Mouse (Mus musculus) heart, embryonic 14.5 days (tissue): ENCODE results near the gene Tecpr1. TPM values are rescaled to one million over a fixed set of nuclear protein-coding genes. Genes with fewer than 3 reads are reported as not detected.

Experiments used
- ATAC-seq: fragments of 200-750 bp; cut with Nextera tagmentation; 2 replicates; pipeline ENCODE4 v1.8.0; 2017; ENCODE audit warnings: low read depth, moderate TSS enrichment; ENCODE audit not compliant: insufficient number of reproducible peaks, insufficient read depth, low FRiP score
- H3K27ac ChIP-seq, 2 experiments: fragments of 200-500 bp in 1 of 2; fragments of 300-500 bp in 1 of 2; sonication (generic) in 1 of 2; replicated peaks in 1 of 2; 2 replicates each; pipeline ENCODE4 v1.5.1; 2012 to 2014; ENCODE audit warnings: low read depth in 2 of 2, low read length in 2 of 2, control low read depth in 1 of 2, mild to moderate bottlenecking in 1 of 2, mixed read lengths in 1 of 2; ENCODE audit not compliant: control insufficient read depth in 1 of 2, insufficient read depth in 1 of 2
- H3K27me3 ChIP-seq: fragments of 300-500 bp; sonication (generic); 2 replicates; pipeline ENCODE4 v1.6.1; 2014; ENCODE audit warnings: mild to moderate bottlenecking, low read length, control low read depth; ENCODE audit not compliant: control insufficient read depth, insufficient read depth
- H3K36me3 ChIP-seq: fragments of 300-500 bp; sonication (generic); 2 replicates; pipeline ENCODE4 v1.6.1; 2014; ENCODE audit warnings: mild to moderate bottlenecking, control low read depth, low read length, mixed read lengths; ENCODE audit not compliant: control insufficient read depth, insufficient read depth
- H3K4me1 ChIP-seq, 2 experiments: fragments of 200-500 bp in 1 of 2; fragments of 300-500 bp in 1 of 2; sonication (generic) in 1 of 2; 2 replicates each; pipeline ENCODE4 v1.6.1; 2012 to 2014; ENCODE audit warnings: low read length in 2 of 2, control low read depth in 1 of 2, mixed read lengths in 1 of 2; ENCODE audit not compliant: control insufficient read depth in 2 of 2, insufficient read depth in 2 of 2
- H3K4me2 ChIP-seq: fragments of 300-500 bp; sonication (generic); 2 replicates; pipeline ENCODE4 v1.6.1; 2014; ENCODE audit warnings: mild to moderate bottlenecking, low read length
- H3K4me3 ChIP-seq, 2 experiments: fragments of 200-500 bp in 1 of 2; fragments of 300-500 bp in 1 of 2; sonication (generic) in 1 of 2; 2 replicates each; pipeline ENCODE4 v1.5.1; 2012 to 2014; ENCODE audit warnings: low read length in 2 of 2, mild to moderate bottlenecking in 2 of 2, control low read depth in 1 of 2, low read depth in 1 of 2, moderate library complexity in 1 of 2; ENCODE audit not compliant: control insufficient read depth in 1 of 2, insufficient read depth in 1 of 2
- H3K9ac ChIP-seq: fragments of 300-500 bp; sonication (generic); 2 replicates; pipeline ENCODE4 v1.6.1; 2014; ENCODE audit warnings: mild to moderate bottlenecking, low read length
- H3K9me3 ChIP-seq: fragments of 300-500 bp; sonication (generic); 2 replicates; pipeline ENCODE4 v1.6.1; 2016; ENCODE audit warnings: low read length, control low read depth; ENCODE audit not compliant: control insufficient read depth
- WGBS: fragments of 180-500 bp; shearing (Covaris S2); extraction: QIAGEN DNeasy Blood & Tissue Kit; methylation state at CpG from one replicate; pipeline ENCODE4 v1.1.7; 2014; 5-methylcytosine and 5-hydroxymethylcytosine counted together
- polyA plus RNA-seq: library from polyadenylated mRNA; unstranded; fragments of >200 nt; fragmentation: Nextera tagmentation; extraction: Ambion mirVana; gene quantifications from 2 replicates; pipeline ENCODE4 v1.2.1, GENCODE M21; 2014

Tecpr1 gene
- polyA plus RNA-seq, 1 experiment from 2014 or later: 14.4 TPM

DNA sequence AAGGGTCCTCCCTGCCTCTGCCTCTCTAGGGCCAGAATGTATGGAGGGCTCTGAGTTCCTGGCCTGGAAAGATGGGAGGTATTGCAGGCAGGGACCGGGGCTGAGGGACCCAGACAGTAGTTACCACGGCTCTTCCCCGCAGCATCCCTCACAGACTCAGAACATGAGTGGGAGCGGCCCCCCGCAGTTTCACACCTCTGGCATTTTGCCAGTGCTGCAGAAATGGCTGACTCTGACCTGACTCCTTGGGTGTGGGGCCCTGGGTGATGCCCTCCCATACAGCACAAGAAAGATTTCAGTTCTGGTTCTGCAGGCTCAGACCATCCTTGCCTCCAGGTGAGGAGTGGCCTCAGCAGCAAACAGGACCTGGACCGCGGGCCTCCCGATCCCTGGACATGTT is 27.8 kb downstream of the Tecpr1 start:
- ATAC-seq: no peak
- 83% methylated on average over 8 of the region's 8 CpGs for WGBS
- Histone ChIP-seq H3K27ac (no peak overlapping the region), H3K9me3 (no peaks in the 10 kb centered on the region), H3K4me1 (peaks cover 0 to 4% of the 10 kb centered on the region in 2 experiments; a peak in 3 of 4 replicates), H3K4me2 (no peak overlapping the region), H3K4me3 (no peak overlapping the region), H3K27me3 (no peaks in the 10 kb centered on the region), H3K36me3 (peaks cover 7% of the 10 kb centered on the region; the same call in 1 of the 2 replicates), H3K9ac (no peak overlapping the region)

GRCm38 (mm10) chr5:144194416-144194815 is 29.0 kb downstream of the Tecpr1 start:
- no peak overlapping the region for H3K4me3 ChIP-seq
- H3K4me2 ChIP-seq: no peak overlapping the region
- H3K9me3 ChIP-seq: no peaks in the 10 kb centered on the region
- no peak overlapping the region for H3K27ac ChIP-seq
- peaks cover 3 to 16% of the 10 kb centered on the region in 2 experiments for H3K4me1 ChIP-seq
- H3K27me3 ChIP-seq: no peaks in the 10 kb centered on the region
- H3K36me3 ChIP-seq: peaks cover 3% of the 10 kb centered on the region; the same call in 1 of the 2 replicates
- WGBS: 86% methylated on average over 7 of the region's 7 CpGs
- H3K9ac ChIP-seq: no peak overlapping the region
- no peak for ATAC-seq

DNA sequence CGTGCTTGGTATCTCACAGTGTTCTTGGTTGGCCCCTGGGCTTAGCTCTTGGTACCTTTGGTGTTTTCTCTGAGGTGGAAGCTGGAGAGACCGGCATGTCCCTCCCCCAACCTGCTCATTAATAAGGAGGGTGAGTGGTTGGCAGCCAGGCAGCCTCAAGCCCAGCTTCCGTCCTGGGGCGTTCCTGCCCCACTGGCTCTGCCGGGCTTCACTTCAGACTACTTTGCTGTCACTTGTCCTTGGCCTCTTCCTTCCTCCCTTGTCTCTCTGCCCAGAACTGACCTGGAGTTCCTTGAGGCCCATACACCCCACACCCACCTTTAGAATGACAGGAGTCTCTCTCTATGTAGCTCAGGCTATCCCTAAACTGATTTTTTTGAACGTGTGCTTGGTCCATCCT is 30.7 kb downstream of the Tecpr1 start:
- no peak overlapping the region for H3K4me2 ChIP-seq
- H3K9me3 ChIP-seq: no peaks in the 10 kb centered on the region
- H3K4me3 ChIP-seq: no peak overlapping the region
- peaks cover 5% of the 10 kb centered on the region for H3K36me3 ChIP-seq
- no peak overlapping the region for H3K9ac ChIP-seq
- 76% methylated on average over 6 of the region's 6 CpGs for WGBS
- no peak overlapping the region for H3K27ac ChIP-seq
- peaks cover 8 to 20% of the 10 kb centered on the region in 2 experiments for H3K4me1 ChIP-seq
- no peaks in the 10 kb centered on the region for H3K27me3 ChIP-seq
- no peak for ATAC-seq

DNA sequence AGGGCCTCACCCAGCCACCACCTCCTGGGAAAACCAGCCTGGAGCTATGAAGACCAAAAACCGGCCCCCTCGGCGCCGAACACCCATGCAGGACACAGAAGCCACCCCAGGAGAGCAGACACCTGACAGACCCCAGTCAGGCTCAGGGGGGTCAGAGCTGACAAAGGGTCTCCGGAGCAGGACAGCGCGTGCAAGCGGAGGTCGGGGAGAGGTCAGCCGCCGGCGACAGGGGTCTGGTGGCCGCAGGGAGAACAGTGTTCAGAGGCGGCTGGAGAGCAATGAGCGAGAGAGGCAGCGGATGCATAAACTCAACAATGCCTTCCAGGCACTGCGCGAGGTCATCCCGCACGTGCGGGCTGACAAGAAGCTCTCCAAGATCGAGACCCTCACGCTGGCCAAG is 32.4 kb downstream of the Tecpr1 start:
- Histone ChIP-seq H3K9ac (peak overlapping the region; percentile 8; the same call in 1 of the 2 replicates), H3K4me3 (no peak overlapping the region), H3K27me3 (no peaks in the 10 kb centered on the region), H3K36me3 (peaks cover 6% of the 10 kb centered on the region), H3K27ac (no peak overlapping the region), H3K4me1 (peaks cover 8 to 20% of the 10 kb centered on the region in 2 experiments), H3K4me2 (peak overlapping the region; percentile 73; the same call in 1 of the 2 replicates), H3K9me3 (no peaks in the 10 kb centered on the region)
- WGBS: 38% methylated on average over 23 of the region's 23 CpGs
- ATAC-seq: no peak

- WGBS: 3% methylated on average over 24 of the region's 26 CpGs
- H3K27me3 ChIP-seq: no peaks in the 10 kb centered on the region
- peak; percentile 51; the same call in 1 of the 2 replicates for ATAC-seq
- no peaks in the 10 kb centered on the region for H3K9me3 ChIP-seq
- peaks cover 8 to 20% of the 10 kb centered on the region in 2 experiments for H3K4me1 ChIP-seq
- no peak within 1 kb of the TSS for H3K27ac ChIP-seq
- H3K9ac ChIP-seq: peak within 1 kb of the TSS; percentile 39
- H3K4me3 ChIP-seq: peak within 1 kb of the TSS; percentile 33 to 39
- H3K4me2 ChIP-seq: peak within 1 kb of the TSS; percentile 73
- H3K36me3 ChIP-seq: peaks cover 15% of the 10 kb centered on the region
Observed at GRCm38 (mm10) chr5:144189950-144190583, 33.3 kb downstream of the Tecpr1 start, which contains the start of gene Bhlha15. TSS of gene Bhlha15 (plus strand) at chr5:144190286.

- Histone ChIP-seq H3K4me1 (peaks cover 8 to 20% of the 10 kb centered on the region in 2 experiments), H3K36me3 (peaks cover 22% of the 10 kb centered on the region), H3K9me3 (no peaks in the 10 kb centered on the region), H3K27ac (no peak overlapping the region), H3K4me2 (peak overlapping the region; percentile 73), H3K27me3 (no peaks in the 10 kb centered on the region), H3K9ac (peak overlapping the region; percentile 39; the same call in 1 of the 2 replicates), H3K4me3 (peak overlapping the region in 1 of 2 experiments; percentile 33; a peak in 1 of 4 replicates)
- no peak for ATAC-seq
- WGBS: 28% methylated on average over 7 of the region's 7 CpGs
Observed at GRCm38 (mm10) chr5:144189327-144189726, 34.1 kb downstream of the Tecpr1 start.

DNA sequence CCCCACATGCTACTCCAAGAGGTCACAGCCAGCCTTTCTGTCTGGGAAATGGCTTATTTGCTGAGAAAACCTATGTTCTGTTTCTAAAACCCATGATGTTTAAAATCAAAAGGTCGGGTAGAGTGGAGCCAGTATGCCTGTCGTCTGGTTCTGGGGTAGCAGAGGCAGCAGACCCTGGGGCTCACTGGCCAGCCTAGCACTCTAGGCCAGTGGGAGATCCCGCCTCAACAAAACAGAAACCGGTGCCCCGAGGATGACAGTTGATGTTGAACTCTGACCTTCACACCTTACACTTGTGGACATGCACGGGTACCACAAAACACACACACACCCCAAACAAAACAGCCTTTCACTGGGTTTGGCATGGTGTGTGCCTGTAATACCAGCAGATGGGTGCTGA is 35.0 kb downstream of the Tecpr1 start:
- Histone ChIP-seq H3K4me2 (no peak overlapping the region), H3K9me3 (no peaks in the 10 kb centered on the region), H3K27me3 (no peaks in the 10 kb centered on the region), H3K9ac (no peak overlapping the region), H3K4me3 (no peak overlapping the region), H3K27ac (no peak overlapping the region), H3K4me1 (peaks cover 8 to 20% of the 10 kb centered on the region in 2 experiments), H3K36me3 (peaks cover 29% of the 10 kb centered on the region)
- no peak for ATAC-seq
- WGBS: 80% methylated on average over 6 of the region's 6 CpGs
